Mouse (Mus musculus): Measurements from ENCODE around the gene Snx29.

The Snx29 gene

GRCm38 (mm10) chr16:11448696-11449095 lies 126.0 kb downstream of the Snx29 start:
- DNase-seq (ENCODE audit: low read depth): peak; percentile 82

- DNase-seq (ENCODE audit: low read depth): peak; percentile 65
These were observed 126.6 kb downstream of the Snx29 start for GRCm38 (mm10) chr16:11449344-11449743.

- DNase-seq (ENCODE audit: low read depth): no peak
These were observed 127.9 kb downstream of the Snx29 start for GRCm38 (mm10) chr16:11450626-11451025.

- no peak for DNase-seq (ENCODE audit: low read depth)
These were observed 132.2 kb downstream of the Snx29 start for GRCm38 (mm10) chr16:11454871-11455270.

GRCm38 (mm10) chr16:11455545-11456140 lies 132.9 kb downstream of the Snx29 start:
- peak; percentile 84 for DNase-seq (ENCODE audit: low read depth)

GRCm38 (mm10) chr16:11456141-11456645 lies 133.5 kb downstream of the Snx29 start:
- DNase-seq (ENCODE audit: low read depth): peak; percentile 97

GRCm38 (mm10) chr16:11457136-11457535 lies 134.4 kb downstream of the Snx29 start:
- no peak for DNase-seq (ENCODE audit: low read depth)

- no peak for DNase-seq (ENCODE audit: low read depth)
These were observed 135.1 kb downstream of the Snx29 start for GRCm38 (mm10) chr16:11457609-11458350.

- no peak for DNase-seq (ENCODE audit: low read depth)
These were observed 137.5 kb downstream of the Snx29 start for GRCm38 (mm10) chr16:11460210-11460609.

GRCm38 (mm10) chr16:11461612-11462011 lies 138.9 kb downstream of the Snx29 start:
- peak; percentile 94 for DNase-seq (ENCODE audit: low read depth)

- DNase-seq (ENCODE audit: low read depth): peak; percentile 64
These were observed 145.9 kb downstream of the Snx29 start for GRCm38 (mm10) chr16:11468533-11469179.

- DNase-seq (ENCODE audit: low read depth): no peak
These were observed 146.8 kb downstream of the Snx29 start for GRCm38 (mm10) chr16:11469491-11469890.

- DNase-seq (ENCODE audit: low read depth): no peak
These were observed 148.5 kb downstream of the Snx29 start for GRCm38 (mm10) chr16:11471246-11471645.

- no peak for DNase-seq (ENCODE audit: low read depth)
These were observed 150.1 kb downstream of the Snx29 start for GRCm38 (mm10) chr16:11472852-11473251.

- DNase-seq (ENCODE audit: low read depth): no peak
These were observed 150.8 kb downstream of the Snx29 start for GRCm38 (mm10) chr16:11473474-11473873.

- no peak for DNase-seq (ENCODE audit: low read depth)
These were observed 151.3 kb downstream of the Snx29 start for GRCm38 (mm10) chr16:11473893-11474505.

- peak; percentile 60 for DNase-seq (ENCODE audit: low read depth)
These were observed 152.6 kb downstream of the Snx29 start for GRCm38 (mm10) chr16:11475137-11475943.

- DNase-seq (ENCODE audit: low read depth): no peak
These were observed 153.6 kb downstream of the Snx29 start for GRCm38 (mm10) chr16:11476314-11476713.

GRCm38 (mm10) chr16:11476968-11477367 lies 154.3 kb downstream of the Snx29 start:
- no peak for DNase-seq (ENCODE audit: low read depth)

- DNase-seq (ENCODE audit: low read depth): no peak
These were observed 154.9 kb downstream of the Snx29 start for GRCm38 (mm10) chr16:11477591-11477990.

- DNase-seq (ENCODE audit: low read depth): no peak
These were observed 156.9 kb downstream of the Snx29 start for GRCm38 (mm10) chr16:11479605-11480004.

- no peak for DNase-seq (ENCODE audit: low read depth)
These were observed 159.5 kb downstream of the Snx29 start for GRCm38 (mm10) chr16:11482189-11482588.
